Mouse (Mus musculus): Measurements from ENCODE around the gene Anpep.

DNA sequence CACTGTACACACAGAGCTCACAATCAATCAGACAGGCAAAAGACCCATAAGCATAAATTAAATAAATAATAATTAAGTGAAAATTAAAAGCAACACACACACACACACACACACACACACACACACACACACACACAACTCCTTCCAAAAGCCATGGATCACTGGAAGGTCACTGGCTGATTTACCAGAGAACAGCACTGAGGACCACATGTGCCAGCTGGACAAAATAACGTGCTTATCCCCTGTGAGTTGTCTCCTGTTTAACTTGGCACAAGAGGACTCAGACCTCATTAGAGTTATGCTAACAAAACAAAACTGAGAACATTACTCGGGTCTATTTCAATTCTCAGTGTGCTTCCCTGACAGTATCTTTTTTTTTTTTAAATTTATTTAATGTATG, 46.5 kb upstream of the Anpep start:
- TF ChIP-seq CTCF (IDR thresholded peaks at IDR 0.05; ENCODE audit: extremely low read depth, insufficient read length, insufficient replicate concordance, low read depth, low read length) (no peak), POLR2A (IDR thresholded peaks at IDR 0.05; ENCODE audit: low read depth, low read length) (no peak)
